Mouse (Mus musculus): ENCODE measurements around the gene Sptan1.

Sptan1 gene

DNA sequence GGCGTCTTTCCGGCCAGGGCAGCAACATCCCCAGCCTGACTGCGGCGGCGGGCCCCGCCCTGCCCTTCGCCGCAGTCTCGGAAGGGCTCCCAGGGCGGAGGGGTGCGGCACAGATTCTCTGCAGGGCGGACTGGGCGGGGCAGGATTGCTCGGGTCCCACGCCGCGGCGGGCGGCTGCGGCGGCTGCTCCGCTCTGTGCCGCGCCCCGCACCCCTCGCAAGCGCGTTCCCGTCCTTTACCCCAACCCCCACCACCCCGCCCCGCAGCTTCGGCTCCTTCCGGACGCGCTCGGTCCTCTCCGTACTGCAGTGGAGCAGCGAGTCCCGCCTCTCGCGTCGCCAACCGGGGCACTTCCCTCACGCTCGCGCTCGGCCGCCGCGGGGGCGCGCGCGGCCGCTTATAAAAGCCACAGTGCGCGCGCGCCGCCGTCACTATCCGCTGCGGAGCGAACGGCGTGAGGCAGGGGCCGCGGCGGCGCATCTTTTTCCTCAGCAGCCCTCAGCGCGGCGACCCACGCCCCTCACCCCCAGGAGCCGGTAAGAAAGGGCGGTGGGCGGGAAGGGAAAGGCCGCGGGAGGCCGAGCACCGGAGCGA lies at the start of gene Sptan1:
TSS of gene Sptan1 (plus strand) at position 311 of the 594 bp plus-strand sequence.
- peak; percentile 97 for DNase-seq

DNA sequence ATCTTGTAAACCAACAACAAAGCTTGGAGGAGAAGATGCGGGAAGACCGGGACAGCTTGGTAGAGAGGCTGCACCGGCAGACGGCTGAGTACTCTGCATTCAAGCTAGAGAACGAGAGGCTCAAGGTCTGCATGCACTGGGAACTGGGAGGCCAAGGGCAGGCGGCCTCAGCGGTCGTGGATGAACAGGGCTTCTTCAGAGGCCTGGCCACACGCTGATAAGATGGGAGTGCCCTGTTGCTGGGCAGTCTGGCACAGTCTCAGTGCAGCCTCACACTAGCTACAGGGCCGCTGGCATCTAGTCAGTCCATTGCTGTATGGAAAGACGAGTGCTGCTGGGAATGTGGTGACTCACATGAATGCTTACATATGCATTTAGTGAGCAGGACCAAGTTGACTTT lies 47.7 kb upstream of the Sptan1 start:
- DNase-seq, result no peak

DNA sequence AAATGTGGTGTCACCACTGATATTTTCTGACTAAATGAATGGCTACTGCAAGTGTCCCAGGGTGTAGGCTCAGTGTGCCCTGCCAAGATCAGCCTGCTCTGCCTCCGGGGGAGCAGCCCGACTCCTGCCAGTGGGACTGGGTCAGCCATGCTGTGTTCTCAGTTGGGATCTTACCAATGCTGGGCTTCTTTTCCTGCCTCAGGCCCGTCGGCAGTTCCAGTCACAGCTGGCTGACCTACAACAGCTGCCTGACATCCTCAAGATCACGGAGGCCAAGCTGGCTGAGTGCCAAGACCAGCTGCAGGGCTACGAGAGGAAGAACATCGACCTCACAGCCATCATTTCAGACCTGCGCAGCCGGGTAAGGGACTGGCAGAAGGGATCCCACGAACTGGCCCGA lies 43.3 kb upstream of the Sptan1 start:
- peak; percentile 18 for DNase-seq

DNA sequence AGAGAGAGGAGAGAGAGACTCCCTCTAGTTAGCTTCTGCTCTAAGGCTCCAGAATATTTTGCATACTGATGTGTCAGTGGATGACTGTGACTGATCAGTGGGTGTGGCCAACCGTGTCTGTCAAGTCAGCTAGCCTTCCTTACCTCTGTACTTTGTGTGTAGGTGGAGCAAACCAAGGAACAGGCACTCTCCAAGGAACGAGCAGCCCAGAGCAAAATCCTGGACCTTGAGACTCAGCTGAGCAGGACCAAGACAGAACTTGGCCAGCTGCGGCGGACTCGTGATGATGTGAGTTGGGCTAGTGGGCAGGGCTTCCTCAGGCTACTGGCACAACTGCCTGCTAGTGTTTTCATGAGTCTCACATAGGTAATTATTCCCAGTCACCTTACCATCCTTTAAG lies 38.8 kb upstream of the Sptan1 start:
- no peak for DNase-seq

DNA sequence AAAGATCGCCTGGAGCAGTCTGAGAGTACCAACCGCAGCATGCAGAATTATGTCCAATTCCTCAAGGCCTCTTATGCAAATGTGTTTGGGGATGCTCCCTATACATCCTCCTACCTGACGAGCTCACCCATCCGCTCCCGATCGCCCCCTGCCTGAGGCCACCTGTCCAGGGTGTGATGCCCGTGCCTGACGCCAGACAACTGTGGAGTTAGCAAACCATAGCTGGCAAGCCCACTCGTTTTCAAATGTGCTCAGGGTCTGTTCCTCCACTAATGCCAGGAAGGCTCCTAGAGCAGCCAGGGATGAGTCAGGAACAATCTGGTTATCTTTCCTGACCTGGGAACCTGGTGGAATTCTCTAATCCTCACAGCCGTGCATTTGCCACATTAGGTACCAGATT lies 34.9 kb upstream of the Sptan1 start:
- no peak for DNase-seq

DNA sequence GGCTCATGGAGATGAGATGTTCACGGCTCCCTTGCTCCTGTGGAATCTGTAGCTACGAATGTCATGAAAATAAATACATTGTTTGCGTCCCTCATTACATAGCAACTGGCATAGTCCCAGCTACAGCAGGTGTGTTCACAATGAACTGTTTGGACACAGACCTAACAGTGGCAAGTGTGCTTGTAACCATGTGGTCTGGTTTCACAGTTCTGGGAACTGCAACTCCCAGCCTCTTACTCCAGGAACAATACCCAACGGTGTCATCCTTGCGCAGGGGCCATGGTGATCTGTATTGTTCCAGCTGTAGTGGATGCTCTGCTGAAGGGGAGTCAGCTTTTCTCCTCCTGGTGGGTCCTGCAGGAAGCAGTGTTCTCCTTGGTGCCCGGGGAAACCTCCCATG lies 34.2 kb upstream of the Sptan1 start:
- no peak for DNase-seq

DNA sequence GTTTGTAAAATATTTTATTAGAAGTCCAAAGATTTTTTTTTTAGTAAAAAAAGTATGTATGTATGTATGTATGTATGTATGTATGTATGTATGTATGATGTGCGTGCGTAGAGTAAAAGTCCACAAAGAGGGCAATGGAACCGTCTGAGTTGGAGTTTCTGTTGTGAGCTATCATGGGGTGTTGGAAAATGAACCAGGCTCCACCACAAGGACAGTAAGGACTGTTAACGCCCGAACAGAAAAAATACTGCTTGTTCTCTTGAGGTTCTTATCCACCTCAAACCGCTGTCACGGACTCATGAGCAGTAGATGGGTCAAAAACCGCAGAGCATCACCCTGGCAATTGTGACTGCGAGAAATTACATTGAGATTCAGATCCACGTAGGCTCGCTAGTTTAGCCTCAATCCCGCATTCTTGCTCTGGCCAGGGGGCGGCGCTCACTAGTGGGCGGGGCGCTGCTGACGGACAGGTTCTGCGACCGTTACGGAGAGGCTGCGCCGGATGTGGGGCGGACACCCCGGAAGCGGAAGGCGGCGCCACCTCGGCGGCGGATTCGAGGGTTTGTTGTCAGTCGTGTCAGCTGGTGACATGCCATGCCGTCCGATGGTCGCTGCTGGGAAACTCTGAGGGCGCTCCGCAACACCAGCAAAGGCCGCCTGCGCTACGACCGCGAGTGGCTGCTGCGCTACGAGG lies 30.3 kb upstream of the Sptan1 start, which contains the start of gene Gle1:
TSS of gene Gle1 (plus strand) at position 521 of the 694 bp plus-strand sequence.
- DNase-seq, result peak; percentile 96

DNA sequence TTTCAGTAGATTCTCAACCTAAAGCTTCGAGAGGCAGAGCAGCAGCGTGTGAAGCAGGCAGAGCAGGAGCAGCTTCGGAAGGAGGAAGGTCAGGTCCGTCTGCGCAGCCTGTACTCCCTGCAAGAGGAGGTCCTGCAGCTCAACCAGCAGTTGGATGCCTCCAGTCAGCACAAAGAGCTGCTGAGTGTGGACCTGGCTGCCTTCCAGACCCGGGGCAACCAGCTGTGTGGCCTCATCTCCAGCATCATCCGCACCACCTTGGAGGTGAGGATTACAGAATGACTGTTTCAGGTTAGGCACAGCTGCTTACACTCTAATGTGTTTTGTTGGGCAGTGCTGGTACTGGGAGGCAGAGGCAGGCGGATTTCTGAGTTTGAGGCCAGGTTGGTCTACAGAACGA lies 25.3 kb upstream of the Sptan1 start:
- DNase-seq, result no peak

DNA sequence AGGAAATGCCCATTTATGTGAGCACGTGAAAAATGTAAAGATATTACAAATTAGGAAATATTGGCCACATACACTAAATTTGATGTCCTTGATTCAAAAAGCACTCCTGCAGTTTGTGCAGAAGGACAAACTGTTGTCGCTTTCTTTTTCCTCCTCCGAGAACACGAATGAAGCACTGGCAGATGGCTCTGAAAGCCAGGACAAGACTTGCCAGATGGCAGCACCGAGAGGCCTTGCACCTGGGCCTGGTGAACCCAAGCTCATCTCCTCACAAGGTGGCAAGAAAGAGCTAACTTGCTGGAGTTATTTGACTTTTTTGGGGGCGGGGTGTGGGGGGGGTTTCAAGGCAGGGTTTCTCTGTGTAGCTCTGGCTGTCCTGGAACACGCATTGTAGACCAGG lies 24.5 kb upstream of the Sptan1 start:
- DNase-seq, result no peak

DNA sequence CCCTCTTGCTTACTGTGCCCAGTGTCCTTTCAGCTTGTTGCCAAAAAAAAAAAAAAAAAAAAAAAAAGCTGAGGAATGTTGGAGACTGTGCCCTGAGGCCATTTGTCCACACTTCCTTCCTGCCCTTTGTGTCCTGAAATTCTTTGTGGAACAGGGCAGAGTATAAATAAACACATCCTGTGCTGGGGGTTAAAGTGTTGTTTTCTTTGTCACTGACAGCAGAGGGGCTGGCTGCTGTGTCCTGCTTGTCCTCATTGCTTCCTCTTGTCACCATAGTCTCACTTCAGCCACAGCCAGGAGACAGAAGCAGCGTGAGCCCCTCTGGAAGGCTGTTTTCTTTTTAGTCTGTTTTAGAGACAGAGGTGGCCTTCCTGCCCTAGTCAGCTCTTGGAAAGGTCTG lies 20.6 kb upstream of the Sptan1 start:
- peak; percentile 26 for DNase-seq

DNA sequence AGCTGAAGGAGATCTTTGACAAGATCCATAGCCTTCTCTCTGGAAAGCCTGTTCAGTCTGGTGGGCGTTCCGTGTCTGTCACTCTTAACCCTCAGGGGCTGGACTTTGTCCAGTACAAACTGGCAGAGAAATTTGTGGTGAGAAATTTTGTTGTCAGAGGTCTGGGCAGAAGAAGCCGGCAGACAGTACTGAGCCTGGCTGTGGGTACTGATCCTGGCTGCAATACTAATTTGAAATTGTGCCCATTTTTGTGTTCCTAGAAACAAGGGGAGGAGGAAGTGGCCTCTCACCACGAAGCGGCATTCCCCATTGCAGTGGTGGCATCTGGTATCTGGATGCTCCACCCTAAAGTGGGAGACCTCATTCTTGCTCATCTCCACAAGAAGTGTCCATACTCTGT lies 16.5 kb upstream of the Sptan1 start:
- no peak for DNase-seq

DNA sequence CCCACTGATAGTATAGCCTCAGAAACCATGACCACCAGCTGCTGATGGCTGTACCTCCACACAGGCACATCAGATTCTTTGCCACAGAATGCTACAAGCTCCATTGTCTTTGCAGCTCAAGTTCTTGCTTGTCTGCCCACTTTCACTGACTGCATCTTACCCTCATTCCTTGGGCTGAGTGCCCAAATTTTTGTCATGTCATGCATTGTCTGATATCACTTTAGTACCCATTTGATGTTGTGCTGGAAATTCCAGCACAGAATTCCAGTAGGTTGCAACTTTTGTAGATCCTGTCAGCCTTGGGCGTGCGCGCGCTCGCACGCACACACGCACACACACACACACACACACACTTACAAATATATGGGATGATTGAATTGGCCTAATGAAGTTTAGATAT lies 4.1 kb upstream of the Sptan1 start:
- no peak for DNase-seq

DNA sequence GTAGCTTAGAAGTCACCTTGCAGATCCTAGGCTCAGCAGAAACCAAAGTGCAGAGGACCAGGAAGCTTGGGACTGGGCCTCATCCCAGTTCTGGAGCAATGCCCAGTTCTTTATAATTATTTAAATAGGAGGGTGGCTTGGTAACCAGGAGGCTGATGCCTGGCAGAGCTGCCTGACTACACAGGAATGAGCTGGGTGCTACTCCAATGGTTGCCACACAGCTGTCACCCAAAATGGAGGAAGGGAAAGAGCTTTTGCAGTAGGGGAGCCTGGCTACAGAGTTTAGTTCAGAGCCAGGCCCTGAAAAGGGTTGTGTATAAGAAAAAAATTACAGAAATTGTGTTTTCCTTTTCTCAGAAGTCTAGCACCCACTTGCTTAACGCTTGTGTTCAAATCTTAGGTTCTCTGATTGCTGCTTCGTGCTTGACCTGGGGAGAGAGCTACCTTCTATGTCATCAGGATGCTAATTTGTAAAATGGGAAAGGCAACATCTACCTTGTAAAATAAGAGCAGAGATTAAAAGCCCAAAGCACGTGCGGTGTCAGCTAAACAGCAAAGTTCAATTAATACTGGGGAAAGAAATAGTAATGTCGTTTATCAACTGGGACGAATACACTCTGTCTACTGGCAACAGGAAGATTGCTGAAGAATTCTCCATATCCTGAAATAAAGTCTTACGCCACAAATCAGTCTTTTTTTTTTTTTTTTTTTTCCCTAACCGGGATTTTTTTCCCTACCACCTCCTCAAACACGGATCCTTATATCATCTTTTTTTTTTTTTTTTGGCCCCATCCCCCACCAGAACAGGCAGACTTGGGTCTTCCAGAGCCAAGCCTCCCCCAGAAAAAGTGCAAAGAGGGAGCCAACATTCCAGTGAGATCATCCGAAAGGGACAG lies 758 bp upstream of the Sptan1 start:
- peak; percentile 13 for DNase-seq

DNA sequence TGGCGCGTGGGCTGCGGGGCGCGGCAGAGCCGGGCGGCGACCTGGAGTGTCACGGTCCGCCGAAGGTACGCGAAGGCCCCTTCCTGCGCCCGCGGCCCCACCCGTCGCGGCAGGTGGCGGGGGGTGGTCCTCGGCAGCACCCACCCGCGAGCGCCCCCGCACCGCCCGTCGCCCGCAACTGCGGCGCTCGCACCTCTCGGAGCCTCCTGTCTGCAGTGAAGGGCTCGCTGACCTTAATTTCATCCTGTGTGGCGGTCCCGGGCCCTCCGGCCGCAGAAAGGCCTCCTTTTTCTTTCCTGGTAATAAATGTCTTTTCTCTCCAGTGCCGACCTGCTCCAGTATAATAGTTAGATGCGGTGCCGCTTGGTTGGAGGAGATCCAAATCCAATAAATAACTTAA lies 546 bp downstream of the Sptan1 start:
- peak; percentile 58 for DNase-seq

DNA sequence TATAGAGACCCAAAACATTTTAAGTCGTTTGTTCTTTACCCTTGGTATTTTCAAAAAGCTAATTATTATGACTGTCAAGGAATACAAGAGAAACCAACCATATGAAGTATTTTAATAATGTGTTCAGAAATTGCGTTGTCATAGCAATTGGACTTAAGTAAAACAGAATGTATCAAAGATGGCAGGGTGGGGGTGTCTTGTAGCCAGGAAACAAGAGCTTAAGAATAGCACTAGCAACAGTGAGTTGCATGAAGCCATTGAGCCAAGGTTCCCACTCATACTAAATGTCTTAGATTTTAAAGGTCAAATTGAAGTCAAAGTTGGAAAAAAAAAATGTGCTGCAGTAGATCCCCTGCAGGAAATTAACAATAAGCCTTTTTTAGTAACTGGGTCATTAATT lies 1.5 kb downstream of the Sptan1 start:
- DNase-seq, result peak; percentile 19

DNA sequence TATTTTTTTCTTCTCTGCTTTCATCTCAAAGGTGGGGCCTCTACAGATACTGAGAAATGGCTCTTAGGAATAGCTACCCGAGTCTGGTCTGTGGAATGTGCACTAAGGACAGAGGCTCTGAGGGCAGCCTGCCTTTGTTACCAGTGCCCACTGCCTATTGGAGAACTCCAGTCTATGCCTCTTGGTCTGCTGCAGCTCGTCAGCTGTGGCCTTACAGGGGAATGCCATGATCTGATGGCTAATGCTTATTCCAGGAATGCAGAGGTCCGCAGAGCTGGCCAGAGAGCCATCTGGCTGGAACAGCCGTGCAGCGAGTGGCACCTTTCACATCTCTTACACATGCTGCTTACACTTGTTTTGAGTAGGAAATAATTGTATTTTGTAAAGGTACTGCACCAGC lies 2.4 kb downstream of the Sptan1 start:
- peak; percentile 12 for DNase-seq

DNA sequence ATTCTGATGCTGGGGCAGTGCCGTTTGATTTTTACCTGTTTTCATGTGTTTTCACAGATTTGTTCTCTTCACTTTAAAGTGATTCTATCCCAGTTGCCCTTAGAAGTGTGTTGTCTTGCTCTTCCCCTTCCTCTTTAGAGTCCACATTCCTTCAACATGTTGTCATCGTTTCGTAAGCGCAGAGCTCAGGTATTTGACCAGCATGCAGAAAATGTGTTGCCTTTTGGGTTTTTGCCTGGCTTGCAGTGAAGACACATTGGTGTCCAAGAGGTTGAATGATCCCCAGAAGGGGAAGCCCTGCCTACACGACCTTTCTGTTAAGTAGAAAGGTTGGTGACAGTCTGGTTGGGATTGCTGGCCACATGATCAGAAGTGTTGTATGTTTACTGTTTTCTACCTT lies 3.3 kb downstream of the Sptan1 start:
- DNase-seq, result no peak

DNA sequence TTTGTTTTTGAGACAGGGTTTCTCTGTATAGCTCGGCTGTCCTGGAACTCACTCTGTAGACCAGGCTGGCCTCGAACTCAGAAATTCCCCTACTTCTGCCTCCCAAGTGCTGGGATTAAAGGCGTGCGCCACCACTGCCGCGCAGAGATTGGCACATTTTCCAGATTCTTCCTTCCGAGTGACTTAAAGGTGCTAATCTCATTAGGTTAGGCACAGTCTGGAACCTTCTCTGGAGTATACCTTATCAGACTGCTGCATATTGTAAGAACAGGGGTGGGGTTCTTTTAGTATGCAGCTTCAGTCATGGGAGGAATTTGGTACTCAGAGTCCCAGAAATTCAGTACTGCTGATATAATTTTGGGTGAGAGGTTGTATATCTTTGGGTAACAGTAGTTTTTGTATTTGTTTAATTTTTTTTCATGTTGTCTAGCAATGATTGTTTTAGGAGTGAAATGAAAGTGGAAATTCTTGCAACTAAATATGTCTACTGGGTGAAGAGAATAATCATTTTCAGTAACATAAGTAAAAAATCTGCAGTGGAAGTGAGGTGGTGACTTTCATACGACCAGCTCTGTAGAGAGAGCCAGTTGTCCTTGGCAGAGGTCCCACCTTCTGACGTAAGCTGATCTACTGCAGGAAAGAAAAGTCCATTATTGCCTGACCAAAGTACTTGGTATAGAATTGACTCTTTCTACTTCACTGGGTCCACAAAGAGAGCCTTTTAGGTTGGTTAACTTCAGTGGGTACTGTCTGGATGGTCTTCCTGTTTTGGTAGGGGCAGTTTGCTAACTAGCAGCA lies 6.7 kb downstream of the Sptan1 start:
- DNase-seq, result no peak

DNA sequence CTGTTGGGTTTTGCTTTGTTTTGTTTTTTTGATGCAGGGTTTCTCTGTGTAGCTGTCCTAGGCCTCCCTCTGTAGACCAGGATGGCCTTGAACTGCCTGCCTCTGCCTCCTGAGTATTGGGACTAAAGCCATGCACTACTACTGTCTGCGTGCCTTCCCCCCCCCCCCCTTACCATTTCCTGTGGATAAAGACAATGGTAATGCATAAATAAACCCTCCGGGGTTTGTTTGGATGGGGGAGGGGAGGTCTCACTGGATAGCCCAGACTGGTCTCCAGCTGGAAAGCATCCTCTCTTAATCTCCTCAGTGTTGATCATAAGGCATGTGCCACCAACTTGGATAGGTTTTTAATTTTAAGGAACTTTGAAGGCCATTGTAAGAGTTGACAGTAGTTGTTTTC lies 8.2 kb downstream of the Sptan1 start:
- peak; percentile 6 for DNase-seq

DNA sequence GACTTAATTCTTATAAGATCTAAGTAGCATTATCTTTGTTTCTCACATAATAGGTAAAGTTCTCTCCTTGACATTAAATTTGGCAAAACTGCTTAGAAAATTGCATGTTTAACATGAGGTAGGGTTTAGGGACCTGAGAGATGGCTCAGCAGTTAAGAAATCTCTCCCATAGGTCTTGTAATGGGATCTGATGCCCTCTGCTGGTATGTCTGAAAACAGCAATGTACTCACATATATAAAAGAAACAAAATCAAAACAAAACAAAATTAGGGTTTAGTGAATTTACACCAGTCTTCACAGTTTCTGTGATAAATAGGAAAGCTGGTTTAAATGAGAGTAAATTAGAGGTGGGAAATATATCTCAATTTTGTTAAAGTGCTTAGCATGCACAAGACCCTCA lies 11.9 kb downstream of the Sptan1 start:
- peak; percentile 67 for DNase-seq

DNA sequence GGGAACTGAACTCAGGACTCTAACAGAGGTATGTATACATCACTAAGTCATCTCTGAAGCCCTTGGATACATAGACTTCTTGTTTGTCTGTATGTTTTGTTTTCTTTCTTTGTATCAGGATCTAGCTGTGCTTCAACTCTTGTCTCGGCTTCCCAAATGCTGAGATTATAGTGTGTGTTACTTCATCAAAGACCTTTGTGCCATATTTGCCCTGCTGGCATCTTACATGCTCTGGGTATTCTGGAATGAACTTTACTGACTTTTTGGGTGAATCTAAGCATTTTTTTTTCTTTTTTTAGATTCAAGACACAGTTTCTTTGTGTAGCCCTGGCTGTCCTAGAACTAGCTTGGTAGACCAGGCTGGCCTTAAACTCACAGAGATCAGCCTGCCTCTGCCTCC lies 15.3 kb downstream of the Sptan1 start:
- no peak for DNase-seq

DNA sequence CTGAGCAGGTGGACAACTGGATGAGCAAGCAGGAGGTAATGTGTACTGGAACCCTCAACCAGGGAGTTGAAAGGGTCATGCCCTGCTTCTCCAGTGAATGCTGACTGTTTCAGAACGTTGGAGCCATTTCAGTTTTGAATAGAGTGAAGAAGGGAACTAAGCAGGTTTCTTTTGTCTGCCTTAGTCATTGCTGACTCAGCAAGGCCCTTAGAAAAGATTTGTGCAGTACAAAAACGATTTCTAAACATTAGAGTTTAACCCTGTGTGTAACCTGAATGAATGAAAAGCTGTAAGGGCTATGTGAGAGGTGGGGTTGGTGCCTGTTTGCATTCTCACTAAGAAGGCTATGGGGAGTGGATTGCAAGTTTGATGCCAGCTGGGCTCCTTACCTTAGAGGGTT lies 26.6 kb downstream of the Sptan1 start:
- no peak for DNase-seq

DNA sequence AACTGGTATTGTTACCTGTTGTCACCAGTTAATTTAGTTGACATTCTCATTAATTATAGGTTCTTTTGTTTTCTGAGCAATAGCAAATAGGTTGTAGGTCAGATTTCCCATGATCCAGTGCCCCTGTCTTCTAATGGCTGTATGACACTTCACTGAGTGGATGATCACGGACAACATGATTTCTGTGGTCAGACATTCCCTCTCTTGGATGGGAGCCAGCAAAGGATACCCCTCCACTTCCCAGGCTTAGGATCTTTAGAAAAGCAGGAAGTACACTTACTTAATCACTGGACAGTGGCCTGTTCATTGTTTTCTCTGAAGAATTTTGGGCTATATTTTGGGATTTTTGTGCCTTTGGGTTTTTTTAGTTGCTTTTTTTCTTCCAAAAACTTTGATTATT lies 43.7 kb downstream of the Sptan1 start:
- no peak for DNase-seq

Measured in embryo, embryonic 11 days (tissue).